Mouse (Mus musculus) gastrocnemius, adult 8-10 months (tissue): ENCODE data around the gene Med13. TPM values are rescaled to one million over a fixed set of nuclear protein-coding genes. Genes with fewer than 3 reads are reported as not detected.
A peak's percentile ranks its signal among the peaks of the same experiment; 100 is the strongest.
"Not testable (repeated sequence)": the region's sequence is repeated elsewhere in the genome, so short reads cannot be mapped to it uniquely, and the experiment has no call there.

Experiments
- DNase-seq, 2 experiments: peaks; one replicate each; pipeline ENCODE4 v3.0.0; 2022; ENCODE audit warnings: low spot score in 2 of 2
- total RNA-seq, 4 experiments: library from RNA; stranded (reverse); gene quantifications; 2 replicates each; pipeline ENCODE4 v1.2.4; 2022

The Med13 gene
- total RNA-seq, 4 experiments from 2014 or later, result 31.1 to 49.8 (median 34.2) TPM

GRCm38 (mm10) chr11:86380521-86381238 is 23.3 kb upstream of the Med13 start:
- no peak for DNase-seq

- no peak for DNase-seq
These were observed 21.6 kb upstream of the Med13 start for GRCm38 (mm10) chr11:86378981-86379380.

DNA sequence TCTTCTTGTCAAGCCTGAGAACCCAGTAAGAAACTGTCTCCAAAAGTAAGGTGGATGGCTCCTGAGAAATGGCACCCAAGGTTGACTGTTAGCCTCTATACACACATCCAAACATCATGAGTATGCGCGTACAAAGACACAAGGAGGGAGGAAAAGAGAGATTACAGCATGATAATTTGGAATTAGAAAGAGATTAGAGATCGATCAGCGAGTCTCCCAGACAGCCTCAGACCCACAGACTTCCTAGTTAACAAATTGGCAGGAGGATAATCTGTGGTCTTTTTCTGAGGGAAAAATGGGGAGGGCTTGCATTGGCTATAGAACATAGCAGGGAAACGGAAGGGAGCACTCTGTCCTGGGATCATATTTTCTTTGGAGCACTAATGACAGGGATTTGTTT is 20.4 kb upstream of the Med13 start:
- no peak for DNase-seq

DNA sequence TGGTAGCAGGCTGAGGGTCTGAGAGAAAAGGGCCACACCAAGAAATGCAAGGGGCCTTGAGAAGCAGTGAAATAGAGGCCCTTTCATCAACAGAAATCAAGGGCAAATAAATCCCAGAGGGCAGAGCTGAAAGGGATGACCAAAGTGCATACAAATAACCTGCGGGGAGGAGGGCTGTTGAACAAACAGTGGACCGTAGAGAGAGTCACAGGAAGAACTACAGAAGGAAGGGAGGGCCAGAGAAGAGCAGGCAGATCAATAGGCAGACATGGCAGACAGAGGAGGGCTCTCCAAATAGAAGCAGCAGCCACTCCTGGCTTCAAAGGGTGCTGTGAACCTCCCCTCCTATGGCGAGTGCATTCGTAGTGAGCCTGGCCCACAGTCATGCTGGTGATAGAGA is 19.3 kb upstream of the Med13 start:
- DNase-seq, result no peak

GRCm38 (mm10) chr11:86375086-86375485 is 17.7 kb upstream of the Med13 start:
- no peak for DNase-seq

GRCm38 (mm10) chr11:86371266-86371665 is 13.9 kb upstream of the Med13 start:
- DNase-seq, result no peak

DNA sequence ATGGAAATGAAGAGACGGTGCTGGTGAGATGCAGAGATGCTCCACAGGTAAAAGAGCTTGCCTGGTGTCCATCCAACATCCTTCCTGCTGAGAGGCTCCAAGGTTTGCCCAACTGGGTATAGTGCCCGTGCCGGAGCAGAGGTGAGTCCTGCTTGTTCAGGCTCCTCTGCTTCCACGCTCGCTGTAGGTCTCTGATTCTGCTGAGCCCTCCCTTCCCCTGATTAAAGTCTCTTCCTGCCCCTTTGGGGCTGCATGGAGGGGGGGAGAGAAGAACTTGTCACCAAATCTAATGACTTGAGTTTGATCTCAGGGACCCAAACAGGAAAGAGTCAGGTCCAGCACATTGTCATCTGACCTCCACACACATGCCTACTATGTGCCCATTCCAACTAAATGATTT is 12.5 kb upstream of the Med13 start:
- DNase-seq, result no peak

DNA sequence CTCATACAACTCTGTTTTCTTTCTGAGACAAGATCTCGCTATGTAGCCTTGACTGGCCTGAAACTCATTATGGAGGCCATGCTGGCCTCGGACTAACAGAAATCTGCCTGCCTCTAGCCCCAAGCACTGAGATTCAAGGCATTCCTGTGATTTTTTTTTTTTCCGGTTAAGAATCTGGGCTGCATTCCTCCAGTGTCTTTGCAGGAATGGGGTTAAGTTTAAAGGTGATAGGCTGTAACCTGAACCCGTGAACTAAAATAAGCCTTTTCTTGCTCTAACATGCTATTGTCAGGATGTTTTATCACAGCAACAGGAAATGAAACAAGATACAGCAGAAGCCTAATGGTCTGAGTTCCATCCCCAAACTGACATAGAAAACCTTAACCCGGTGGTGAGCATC is 11.6 kb upstream of the Med13 start:
- DNase-seq, result no peak

DNA sequence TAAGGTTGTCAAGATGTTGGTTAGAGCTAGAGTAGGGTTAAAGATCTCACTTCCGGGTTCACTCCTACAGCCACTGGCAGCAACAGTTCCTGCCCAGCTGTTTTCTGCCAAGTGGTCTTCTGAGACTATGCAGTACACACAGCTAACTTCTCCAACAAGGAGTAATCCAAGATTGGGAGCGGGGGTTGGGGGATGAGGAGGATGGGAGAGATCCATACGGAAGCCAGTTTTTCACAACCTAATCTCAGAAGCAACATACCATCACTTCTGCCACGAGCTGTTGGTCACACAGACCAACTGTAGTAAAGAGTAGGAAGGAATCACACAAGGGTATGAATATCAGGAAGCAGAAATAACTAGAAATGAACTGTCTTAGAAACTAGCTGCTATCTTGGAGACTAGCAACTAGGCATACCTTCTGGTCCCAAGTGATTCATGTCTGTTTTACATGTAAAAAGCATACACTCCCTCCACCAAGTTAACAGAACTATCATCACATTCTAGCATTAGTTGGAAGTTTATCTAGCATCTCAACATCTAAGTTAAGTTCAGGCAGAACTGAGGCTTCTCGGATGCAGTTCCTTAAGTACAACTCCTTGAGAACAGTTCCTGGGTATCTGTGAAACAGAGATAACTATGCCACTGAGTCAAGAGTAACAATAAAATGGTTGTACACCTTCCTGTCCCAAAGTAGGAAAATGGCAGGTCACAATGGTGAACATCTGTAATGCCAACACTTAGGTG is 7.5 kb upstream of the Med13 start:
- no peak for DNase-seq

GRCm38 (mm10) chr11:86357984-86358528 is 654 bp upstream of the Med13 start:
- DNase-seq, result peak; percentile 98

DNA sequence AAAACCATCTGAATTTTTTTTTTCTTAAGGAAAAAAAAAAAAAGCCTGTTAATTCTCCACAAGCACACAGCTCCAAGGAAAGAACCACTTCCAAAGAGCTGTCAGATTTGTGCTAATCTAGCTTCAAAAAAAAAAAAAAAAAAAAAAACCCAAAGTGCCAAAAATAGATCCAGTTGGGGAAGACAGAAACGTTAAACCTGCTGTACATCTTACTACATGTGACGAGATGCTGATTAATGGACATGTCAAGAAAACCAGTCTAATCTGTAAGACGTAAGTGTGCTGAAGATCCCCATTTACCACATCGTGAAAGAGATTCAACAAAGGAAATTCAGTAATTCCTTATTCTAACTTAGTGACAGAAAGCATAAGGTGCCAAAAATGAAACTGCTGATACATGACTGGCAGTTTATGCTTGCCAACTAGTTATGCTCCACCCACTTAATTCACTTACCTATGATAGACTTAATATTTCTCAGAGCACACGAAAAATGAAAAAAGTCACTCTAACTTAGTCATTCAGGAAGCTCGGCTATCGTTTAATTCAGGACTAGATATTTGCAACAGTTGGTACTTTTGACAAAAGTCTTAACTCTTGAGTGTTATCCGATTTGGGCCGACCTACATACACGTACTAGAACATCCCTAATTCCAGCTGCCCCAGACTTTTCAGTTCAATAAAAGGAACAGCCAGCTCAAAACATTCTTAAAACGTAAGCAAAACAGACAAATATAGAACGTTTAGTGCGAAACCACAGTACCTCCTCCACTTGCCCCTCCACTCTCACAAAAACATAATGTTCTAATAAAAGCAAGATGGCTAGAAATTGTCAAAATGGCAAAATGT is 1.2 kb downstream of the Med13 start:
- no peak for DNase-seq

DNA sequence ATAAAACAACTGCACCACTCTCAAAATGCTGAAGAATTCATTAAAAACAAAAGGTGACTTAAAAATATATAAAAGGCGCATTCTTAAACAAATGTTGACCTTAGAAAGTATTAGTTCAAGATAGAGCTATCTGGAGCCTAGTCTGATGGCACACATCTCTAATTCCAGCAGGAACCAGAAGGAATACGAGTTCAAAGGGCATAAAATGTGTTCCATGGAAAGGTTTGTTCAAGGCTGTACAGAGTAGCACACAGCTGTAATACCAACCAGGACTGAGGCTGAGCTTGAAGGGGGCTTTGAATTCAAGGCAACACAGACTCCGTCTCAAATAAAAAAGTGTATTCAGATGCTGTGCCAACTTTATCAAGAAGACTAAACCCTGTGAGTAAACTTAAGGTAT is 3.8 kb downstream of the Med13 start:
- no peak for DNase-seq

GRCm38 (mm10) chr11:86351766-86352315 is 5.6 kb downstream of the Med13 start:
- DNase-seq, result no peak

GRCm38 (mm10) chr11:86350636-86351138 is 6.7 kb downstream of the Med13 start:
- DNase-seq, result no peak

DNA sequence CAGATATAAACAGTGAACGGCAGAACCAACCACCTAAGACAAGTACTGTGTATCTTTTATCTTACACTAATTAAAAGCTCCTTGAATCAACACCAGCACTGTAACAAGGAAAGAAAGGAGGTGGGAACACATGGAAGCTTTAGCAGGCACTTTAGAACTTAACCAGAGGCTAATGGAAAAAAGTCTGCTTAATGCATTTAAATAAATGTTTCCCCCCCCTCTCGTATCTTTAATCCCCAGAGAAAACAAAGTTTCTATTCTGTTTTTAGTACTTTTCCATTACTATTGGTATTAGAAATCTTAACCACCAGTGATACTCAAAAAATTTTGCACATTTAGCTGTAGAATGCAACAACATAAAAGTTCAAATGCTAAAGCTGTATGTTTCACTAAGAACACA is 8.1 kb downstream of the Med13 start:
- no peak for DNase-seq

DNA sequence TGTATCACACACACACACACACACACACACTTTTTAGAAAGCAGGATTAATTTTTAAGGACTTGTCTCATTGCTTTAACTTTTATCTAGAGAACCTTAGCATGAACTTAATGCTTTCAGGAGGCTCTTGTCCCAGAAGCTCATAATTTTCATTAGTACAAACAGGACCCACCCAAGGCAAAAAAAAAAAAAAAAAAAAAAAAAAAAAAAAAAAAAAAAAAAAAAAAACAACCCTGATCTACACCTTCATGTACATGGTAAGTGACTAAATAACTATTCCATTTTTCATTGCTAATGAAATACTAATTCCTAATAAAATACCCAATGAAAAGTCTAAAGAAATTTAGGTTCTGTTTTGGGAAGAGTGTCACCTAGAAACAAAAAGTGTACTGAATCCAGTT is 8.5 kb downstream of the Med13 start:
- DNase-seq, result no peak

GRCm38 (mm10) chr11:86347387-86348122 is 9.8 kb downstream of the Med13 start:
- DNase-seq, result no peak

DNA sequence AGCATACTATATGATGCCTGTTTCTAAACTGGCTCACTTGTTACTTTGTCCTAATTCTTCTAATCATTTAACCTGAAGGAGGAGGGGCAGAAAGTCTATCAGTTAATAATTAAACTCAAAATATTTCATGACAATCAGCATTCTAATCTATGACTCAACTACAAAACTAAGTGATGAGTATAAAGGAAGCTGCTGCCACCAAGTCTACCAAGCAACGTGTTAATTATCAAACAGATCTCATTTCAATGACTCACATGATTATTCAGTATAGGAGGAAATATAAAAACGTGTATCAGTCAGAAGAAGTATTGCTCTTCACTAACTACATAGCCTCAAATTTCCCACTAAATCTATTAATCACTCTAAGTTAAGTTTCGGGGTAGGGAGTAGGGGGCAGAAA is 10.9 kb downstream of the Med13 start:
- DNase-seq, result no peak

DNA sequence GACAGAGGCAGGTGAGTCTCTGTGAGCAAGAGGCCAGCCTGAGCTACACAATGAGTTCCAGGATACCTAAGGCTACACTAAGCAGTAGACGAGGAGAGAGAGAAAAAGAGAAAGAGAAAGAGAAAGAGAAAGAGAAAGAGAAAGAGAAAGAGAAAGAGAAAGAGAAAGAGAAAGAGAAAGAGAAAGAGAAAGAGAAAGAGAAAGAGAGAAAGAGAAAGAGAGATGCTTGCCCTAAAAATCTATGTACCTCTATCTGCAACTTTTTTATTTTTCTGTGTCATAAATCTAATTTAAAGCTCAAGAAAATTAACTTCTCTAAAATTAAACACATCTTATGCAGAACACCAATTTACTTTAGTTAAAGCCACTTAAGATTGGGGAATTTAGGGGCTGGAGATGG is 12.5 kb downstream of the Med13 start:
- not testable (repeated sequence) for DNase-seq

GRCm38 (mm10) chr11:86324251-86324650 is 33.2 kb downstream of the Med13 start:
- DNase-seq, result no peak

DNA sequence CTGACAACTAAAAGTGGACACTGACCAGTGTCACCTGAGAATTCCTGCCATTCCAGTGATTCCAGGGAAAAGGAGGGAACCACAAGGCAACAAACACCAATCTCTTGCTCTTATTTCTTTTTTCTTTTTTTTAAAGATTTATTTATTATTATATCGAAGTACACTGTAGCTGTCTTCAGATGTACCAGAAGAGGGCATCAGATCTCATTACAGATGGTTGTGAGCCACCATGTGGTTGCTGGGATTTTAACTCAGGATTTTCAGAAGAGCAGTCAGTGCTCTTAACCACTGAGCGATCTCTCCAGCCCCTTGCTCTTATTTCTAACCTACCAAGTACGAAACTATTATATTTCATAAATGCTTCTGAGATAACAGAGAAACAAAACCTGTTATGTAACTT is 42.4 kb downstream of the Med13 start:
- DNase-seq, result not testable (repeated sequence)
